Mouse (Mus musculus) urinary bladder, adult 2 months (tissue): ENCODE results near the gene Wnt3a. TPM values are rescaled to one million over a fixed set of nuclear protein-coding genes. Genes with fewer than 3 reads are reported as not detected.
"Not testable (repeated sequence)": the region's sequence is repeated elsewhere in the genome, so short reads cannot be mapped to it uniquely, and the experiment has no call there.

Experiments used
- DNase-seq: peaks from one replicate; pipeline ENCODE4 v3.0.0; 2022; ENCODE audit warnings: low spot score
- polyA plus RNA-seq: library from polyadenylated mRNA; depleted of rRNA; stranded (reverse); fragments of >200 nt; gene quantifications from 2 replicates; pipeline ENCODE4 v1.2.3, GENCODE M21; 2012; rRNA removed

The Wnt3a gene
- polyA plus RNA-seq, 1 experiment: 0.03 TPM

- DNase-seq: no peak
Measured at GRCm38 (mm10) chr11:59219064-59219463, 71.5 kb downstream of the Wnt3a start.

- no peak for DNase-seq
Measured at GRCm38 (mm10) chr11:59218389-59218998, 72.1 kb downstream of the Wnt3a start.

DNA sequence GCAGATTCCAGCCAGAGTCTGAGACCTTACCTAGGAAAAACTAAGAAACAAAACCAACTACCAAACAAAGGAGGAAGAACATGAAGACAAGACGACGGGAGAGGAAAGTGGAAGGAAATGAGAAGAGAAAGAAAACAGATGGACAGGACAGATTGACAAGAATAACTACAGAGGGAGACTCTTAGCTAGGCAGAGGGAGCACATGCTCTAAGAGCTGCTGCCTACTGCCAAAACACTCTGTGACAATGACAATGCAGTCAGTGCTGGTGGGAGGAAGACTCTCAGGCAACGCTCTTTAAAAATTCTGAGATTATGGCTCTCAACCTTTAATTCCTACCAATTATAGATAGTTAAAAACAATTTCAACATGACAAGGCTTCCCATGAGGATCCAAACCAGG lies 73.6 kb downstream of the Wnt3a start:
- DNase-seq: no peak

GRCm38 (mm10) chr11:59212892-59213494 lies 77.6 kb downstream of the Wnt3a start:
- DNase-seq: no peak

GRCm38 (mm10) chr11:59212320-59212719 lies 78.2 kb downstream of the Wnt3a start:
- not testable (repeated sequence) for DNase-seq

GRCm38 (mm10) chr11:59211561-59211960 lies 79.0 kb downstream of the Wnt3a start:
- DNase-seq: not testable (repeated sequence)

DNA sequence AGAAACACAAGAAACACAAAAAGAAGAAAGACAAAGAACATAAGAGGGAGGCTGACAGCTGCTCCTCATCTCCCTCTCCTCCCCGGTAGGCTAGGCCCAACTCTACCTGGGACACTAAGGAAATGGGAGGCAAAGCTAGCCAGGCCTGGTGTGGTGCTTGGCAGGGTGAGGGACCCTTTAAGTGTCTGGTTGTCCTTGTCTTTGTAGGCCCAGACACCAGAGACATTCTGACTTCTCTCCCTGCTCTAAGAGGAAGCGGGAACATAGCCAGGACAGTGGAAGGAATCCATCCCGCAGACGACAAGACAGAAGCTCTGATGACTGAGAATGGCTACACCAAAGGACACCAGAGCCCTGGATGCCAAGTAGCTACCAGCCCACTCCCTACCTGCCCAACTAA lies 80.5 kb downstream of the Wnt3a start:
- DNase-seq: no peak

DNA sequence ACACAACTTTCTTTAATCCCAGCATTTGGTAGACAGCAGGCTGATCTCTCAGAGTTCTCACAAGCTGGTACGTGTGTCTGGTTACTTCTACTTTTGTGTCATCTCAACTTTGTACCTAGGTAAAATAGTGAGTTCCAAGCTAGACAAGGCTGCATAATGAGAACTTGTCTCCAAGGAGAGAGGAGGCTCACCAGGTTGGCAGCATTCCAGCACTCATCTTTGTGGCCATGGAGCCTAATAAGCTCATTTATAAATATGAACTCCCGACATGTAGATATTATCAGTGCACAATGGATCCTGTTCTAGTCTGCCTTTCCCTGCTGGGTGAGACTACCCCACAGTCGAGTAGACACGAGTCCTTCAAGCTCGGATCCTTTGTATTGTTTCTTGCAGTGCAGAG lies 81.0 kb downstream of the Wnt3a start:
- DNase-seq: no peak

GRCm38 (mm10) chr11:59209003-59209441 lies 81.5 kb downstream of the Wnt3a start:
- DNase-seq: peak; percentile 52

DNA sequence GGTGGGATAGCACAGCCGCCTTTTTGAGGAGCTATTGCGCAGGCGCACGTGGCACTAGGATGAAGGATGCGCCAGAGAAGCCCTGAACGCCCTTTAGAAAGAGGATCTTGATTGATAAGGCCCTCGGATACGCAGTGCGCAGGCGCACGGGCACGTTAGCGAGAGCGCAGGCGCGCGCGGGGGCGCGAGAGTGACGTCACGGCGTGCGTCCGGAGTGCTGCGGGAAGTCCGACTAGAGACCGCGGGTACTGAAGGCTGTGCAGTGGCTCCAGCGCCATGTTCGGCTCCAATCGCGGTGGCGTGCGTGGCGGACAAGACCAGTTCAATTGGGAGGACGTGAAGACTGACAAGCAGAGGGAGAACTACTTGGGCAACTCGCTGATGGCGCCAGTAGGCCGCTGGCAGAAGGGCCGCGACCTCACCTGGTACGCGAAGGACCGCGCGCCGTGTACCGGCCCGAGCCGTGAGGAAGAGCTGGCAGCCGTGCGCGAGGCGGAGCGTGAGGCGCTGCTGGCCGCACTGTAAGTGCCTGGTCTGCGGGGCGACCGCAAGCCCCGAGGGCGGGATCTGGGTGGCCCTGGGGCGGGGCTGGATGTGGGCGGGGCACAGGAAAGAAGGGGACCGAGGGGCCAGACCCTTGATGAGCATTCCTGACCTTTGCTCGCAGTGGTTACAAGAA lies 82.3 kb downstream of the Wnt3a start, which contains the start of gene 2310033P09Rik:
TSS of gene 2310033P09Rik (plus strand) at position 169 of the 679 bp plus-strand sequence.
- peak; percentile 84 for DNase-seq

DNA sequence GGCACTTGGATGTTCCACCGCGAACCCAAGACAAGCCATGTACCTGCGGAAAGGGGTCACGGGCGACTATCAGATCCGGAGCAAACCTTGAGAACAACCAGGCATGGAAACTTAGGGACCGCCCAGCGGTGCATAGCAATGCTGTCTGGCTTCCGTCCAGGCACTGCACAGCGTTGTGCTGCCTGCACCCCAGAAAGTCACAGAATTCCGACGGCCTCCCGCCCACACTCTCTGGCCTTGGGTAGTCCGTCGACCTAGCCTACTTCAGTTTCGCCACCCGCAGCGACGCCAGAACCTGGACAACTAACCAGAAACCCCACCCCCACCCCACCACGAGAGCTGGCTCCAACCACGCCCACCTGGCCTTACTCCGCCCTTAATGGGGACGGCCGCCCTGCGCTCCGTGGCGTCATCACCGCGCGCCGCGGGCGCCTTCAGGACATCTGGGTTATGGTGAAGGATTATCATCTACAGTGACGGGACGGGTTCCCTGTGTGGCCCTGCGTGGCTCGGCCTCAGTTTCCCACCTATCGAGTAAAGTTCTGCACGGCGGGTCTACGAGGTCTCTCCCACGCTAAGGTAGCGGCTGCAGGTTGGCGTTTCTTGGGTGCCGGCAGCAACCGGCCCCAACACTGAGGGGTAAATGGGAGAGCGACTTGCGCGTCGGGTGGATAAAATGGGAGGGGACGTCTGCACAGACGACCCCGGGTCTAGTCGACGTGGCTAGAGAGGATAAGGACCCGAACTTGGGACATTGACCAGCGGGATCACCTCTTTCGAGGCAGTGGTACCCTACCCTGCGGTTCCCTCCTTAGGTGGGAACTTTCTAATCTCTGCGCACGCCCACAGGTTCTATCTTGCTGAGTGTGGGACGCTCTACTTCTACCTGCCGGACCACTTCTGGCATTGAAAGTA lies 88.2 kb downstream of the Wnt3a start, which contains the start of gene Mrpl55:
TSS of gene Mrpl55 (plus strand) at position 406 of the 915 bp plus-strand sequence.
- peak; percentile 82 for DNase-seq

GRCm38 (mm10) chr11:59201216-59202002 lies 89.1 kb downstream of the Wnt3a start:
- DNase-seq: no peak

Other genes with a start within 250 kb of the Wnt3a start
- 0.14 and 0.22 TPM in 2 replicates for gene Obscn, start 154.3 kb downstream of the Wnt3a start, polyA plus RNA-seq
- gene Iba57, start 127.0 kb downstream of the Wnt3a start, polyA plus RNA-seq: 3.8 and 4.0 TPM in 2 replicates
- gene Gjc2, start 107.5 kb downstream of the Wnt3a start, polyA plus RNA-seq: 8.9 and 9.5 TPM in 2 replicates
- gene Guk1, start 98.5 kb downstream of the Wnt3a start, polyA plus RNA-seq: 99.0 and 118 TPM in 2 replicates
- gene Mrpl55, start 88.3 kb downstream of the Wnt3a start, polyA plus RNA-seq: 35.2 and 35.4 TPM in 2 replicates
- 23.8 and 26.1 TPM in 2 replicates for gene 2310033P09Rik, start 82.4 kb downstream of the Wnt3a start, polyA plus RNA-seq
- gene Arf1, start 62.5 kb downstream of the Wnt3a start, polyA plus RNA-seq: 531 and 605 TPM in 2 replicates
- 11.6 and 11.7 TPM in 2 replicates for gene Wnt9a, start 16.2 kb upstream of the Wnt3a start, polyA plus RNA-seq
- 0.06 and 0.24 TPM in 2 replicates for gene Prss38, start 84.9 kb upstream of the Wnt3a start, polyA plus RNA-seq
- 5.3 and 5.9 TPM in 2 replicates for gene Jmjd4, start 159.3 kb upstream of the Wnt3a start, polyA plus RNA-seq
- gene Snap47, start 160.4 kb upstream of the Wnt3a start, polyA plus RNA-seq: 61.7 and 66.2 TPM in 2 replicates
- gene Zfp867, start 181.7 kb upstream of the Wnt3a start, polyA plus RNA-seq: 5.6 and 6.2 TPM in 2 replicates
- 8.3 and 13.8 TPM in 2 replicates for gene Zkscan17, start 236.0 kb upstream of the Wnt3a start, polyA plus RNA-seq